Mouse (Mus musculus) cortical plate, adult 2 months (tissue): ENCODE data around the gene Olfr1393.

ENCODE experiments used
- CTCF ChIP-seq: fragments of 200-500 bp; IDR thresholded peaks from 2 replicates; pipeline ENCODE4 v1.5.1; 2011; ENCODE audit warnings: mild to moderate bottlenecking, control low read depth, low read length; ENCODE audit not compliant: insufficient read depth; ENCODE audit errors: extremely low read depth
- POLR2A ChIP-seq: fragments of 200-500 bp; IDR thresholded peaks from 2 replicates; pipeline ENCODE4 v1.6.1; 2011; ENCODE audit warnings: mild to moderate bottlenecking, low read length, control low read depth; ENCODE audit not compliant: insufficient read depth; ENCODE audit errors: extremely low read depth

DNA sequence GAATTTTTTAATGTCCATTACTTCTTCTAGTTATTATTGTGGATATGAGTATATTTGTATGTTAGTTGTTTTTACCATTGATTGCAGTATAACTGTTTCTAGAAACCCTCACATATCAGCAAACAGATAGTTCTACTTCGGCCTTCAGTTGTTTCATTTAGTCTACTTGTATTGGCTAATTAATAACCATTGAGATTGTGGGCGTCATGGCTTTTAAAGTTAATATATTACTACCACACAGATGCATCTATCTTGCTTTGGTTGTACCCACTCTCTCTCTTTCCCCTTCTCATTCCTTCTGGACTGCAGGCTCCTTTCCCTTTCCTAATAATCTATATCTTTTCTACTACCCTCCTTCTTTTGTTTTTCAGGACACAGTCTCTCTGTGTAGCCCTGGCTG lies 18.8 kb upstream of the Olfr1393 start:
- TF ChIP-seq CTCF = no peak
- TF ChIP-seq POLR2A = no peak
